Mouse (Mus musculus): Measurements from ENCODE around the gene Snph.
"Not testable (repeated sequence)": the region's sequence is repeated elsewhere in the genome, so short reads cannot be mapped to it uniquely, and the experiment has no call there.

Snph gene

DNA sequence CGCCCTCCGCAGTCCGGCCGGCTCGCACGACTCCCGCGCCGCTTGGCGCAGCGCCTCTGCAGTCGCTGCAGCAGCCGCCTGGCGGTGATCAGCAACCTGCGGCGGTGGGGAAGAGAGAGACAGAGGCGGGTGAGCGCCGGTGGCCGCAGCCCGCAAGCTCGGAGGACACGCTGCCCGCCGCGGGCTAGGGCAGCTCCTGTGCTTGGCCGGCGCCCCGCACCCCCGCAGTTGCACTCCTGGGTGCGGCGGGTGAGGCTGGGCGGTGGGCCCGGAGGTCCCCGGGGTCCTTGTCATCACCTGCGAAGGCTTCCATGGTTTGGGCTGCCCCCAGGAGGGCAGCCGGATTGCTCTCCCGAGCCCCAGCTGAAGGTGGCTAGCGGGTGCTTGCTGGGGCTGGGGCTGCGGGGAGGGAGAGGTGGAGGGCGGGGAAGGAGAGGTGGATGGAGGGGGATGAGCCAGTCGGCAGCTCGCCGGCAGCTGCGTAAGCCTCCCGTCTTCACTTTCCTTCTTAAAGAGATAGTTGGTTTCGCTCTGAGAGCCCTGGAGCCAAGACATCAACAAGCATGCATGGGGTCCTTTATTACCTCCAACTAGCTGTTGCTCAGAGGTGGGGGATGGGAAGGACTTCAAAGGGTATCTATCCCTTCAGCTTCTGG, at the start of gene Snph:
Gene Snph (minus strand): TSS at position 435 of the 656 bp plus-strand sequence.
- ATAC-seq (ENCODE audit: insufficient number of reproducible peaks, low FRiP score, low TSS enrichment), result peak; percentile 71

DNA sequence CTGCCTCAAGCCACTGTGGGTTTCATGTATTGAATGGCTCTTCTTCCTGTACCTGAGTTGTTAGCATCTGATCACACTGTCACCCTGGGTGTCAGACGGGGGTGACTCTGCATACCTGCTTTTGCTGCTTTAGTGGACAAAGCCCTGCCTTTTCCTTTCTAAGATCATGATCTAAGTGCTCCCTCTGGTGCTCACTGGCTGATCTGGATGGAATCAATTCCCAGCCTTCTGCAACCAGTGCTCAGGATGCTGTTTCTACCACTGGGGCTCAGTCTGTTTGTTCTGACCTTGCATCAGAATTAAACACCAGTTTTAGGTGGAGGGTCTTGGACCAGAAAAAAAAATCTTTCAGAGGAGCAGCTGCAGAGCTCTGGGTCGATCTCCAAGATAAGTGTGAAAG, 43.8 kb upstream of the Snph start:
- ATAC-seq (ENCODE audit: insufficient number of reproducible peaks, low FRiP score, low TSS enrichment), result no peak

DNA sequence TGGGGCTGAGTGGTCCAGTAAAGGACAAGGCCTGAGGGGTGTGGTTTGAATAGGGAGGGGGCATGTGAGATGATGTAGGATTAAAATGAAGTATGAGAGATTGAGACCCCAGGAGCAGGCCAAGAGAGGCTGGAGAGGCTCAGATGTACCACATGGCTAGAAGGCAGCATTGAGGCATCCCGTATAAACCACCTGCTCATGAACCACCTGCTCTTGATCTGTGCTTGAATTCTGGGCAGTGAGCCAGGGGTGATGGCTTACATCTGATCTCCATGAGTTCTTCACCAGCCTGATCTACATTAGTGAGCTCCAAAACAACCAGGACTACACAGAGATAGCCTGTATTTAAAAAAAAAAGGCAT, 38.6 kb upstream of the Snph start:
- no peak for ATAC-seq (ENCODE audit: insufficient number of reproducible peaks, low FRiP score, low TSS enrichment)

DNA sequence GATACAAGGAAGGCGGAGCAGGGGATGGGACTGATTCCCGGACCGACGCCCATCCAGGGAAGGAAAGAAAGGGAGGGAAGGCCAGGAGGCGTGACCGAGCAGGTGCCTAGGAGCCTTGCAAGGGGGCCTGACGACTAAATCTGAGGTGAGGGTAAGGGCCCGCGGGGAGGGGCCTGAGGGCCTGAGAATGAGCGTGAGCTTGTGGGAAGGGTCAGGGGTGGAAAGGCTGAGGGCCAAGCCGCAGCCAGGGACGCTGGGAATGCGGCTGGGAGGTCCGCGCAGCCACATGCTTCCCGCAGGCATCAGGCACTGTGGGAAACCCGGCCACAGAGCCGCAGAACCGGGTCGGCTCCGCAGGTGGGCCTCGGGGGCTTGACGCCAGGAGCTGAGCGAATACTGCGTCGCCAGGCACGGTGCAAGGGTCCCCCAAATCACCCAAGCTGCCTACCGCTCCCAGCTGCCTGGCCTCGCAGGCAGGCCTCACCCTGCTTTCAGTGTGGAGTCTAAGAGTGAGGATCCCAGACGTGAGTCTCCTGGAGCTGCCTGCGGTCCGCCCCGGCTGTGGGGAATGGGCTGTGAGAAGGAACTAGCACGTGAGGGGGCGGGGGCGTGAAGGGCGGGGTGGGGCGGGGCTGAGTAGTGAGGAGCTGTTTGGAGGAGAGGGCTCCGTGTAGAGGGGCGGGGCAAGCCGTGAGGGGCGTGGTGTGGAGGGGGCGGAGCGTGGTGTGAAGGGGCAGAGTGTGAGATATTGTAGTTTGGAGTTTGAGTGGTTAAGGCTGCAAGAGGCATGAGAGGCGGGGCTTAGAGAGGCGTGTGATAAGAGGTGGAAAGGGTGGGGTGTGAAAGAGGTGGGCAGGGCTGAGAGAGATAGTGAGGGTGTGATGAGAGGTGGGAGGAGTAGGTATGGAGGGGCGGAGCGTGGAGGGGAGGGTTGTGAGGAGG, 37.9 kb upstream of the Snph start:
- ATAC-seq (ENCODE audit: insufficient number of reproducible peaks, low FRiP score, low TSS enrichment), result 0 out of 2 replicates have a peak, but pooled peaks have one; percentile 26

DNA sequence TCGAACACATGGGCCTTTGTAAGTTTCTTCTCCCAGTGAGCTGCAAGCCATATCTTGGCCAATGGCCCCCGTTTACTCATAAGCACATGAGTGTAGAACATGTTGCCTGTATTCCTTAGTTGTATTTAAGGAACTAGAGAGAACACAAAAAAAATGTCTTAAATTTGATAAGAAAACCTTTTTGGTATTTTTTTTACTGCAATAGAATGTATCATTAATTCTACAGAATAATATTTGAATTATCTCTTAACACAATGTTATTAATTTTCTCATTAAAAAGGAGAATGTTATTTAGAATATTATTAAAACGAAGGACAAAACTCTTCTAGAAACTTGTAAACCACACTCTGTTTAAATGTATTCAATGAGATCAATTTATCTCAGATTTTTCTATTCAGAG, 36.0 kb upstream of the Snph start, which contains the start of gene Rad21l:
Gene Rad21l (minus strand): TSS at position 101 of the 400 bp plus-strand sequence.
- no peak for ATAC-seq (ENCODE audit: insufficient number of reproducible peaks, low FRiP score, low TSS enrichment)

DNA sequence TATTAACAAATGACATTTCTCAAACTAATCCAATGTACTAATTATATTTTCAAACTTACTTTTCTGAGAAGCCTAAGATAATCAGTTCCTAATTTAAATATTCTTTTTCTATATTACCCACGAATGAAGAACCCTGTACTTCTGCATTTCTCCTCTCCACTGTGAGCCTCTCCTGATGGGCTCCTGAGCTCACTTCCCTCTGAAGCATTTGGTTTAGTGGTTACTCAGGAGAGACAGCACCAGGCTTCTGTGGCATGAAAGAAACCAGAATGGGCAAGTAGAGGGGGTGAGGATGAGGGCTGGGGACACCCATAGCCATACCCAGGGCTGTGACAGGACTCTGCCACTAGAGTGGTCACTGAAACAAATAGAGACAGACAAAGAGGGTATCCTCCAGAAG, 19.7 kb upstream of the Snph start:
- ATAC-seq (ENCODE audit: insufficient number of reproducible peaks, low FRiP score, low TSS enrichment), result no peak

DNA sequence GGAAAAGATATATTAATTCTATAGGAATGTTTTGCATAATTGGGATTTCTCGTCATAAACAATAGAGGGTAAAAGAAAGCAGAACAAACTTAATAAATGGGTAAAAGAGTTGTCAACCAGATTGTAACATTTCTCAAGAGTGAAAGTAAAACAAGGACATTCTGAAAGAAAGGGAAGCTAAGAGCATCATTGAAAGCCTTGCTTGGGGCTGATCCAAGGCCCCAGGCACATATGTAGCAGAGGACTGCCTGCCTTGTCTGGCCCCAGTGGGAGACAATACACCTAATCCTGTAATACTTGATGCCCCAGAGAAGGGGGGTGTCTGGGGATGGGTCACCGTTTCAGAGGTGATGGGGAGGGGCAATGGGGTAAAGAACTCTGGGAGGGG, 3.6 kb upstream of the Snph start:
- no peak for ATAC-seq (ENCODE audit: insufficient number of reproducible peaks, low FRiP score, low TSS enrichment)

DNA sequence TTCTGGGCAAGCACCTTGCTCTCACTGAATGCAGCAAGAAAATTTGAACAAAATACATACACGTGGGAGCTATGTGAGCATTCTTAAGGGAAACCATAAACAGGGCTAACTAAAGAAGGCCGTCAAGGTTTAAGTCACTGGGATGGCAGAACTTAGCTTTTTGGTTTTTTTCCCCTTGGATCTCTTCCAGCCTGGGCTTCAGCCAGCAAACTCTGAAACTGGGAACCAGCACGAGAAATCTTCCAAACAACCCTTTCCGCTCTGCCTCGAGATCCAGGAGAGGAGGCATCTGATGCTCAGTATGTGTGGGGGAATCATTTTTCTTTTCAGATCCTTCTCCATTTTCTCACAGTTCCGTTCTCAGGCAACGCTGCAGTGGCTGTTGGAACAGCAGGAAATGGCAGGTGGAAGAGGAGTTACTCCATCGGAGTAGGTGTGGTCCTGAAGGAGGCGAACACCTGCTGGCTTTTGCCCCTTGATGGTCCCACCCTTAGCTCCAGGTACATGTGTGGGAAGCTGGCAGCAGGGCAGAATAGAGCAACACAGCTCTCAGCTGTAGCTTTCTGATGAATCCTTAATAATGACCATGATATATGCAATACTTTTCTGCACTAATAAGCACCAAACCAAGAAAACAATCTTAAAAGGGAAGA, 3.1 kb upstream of the Snph start:
- ATAC-seq (ENCODE audit: insufficient number of reproducible peaks, low FRiP score, low TSS enrichment), result no peak

DNA sequence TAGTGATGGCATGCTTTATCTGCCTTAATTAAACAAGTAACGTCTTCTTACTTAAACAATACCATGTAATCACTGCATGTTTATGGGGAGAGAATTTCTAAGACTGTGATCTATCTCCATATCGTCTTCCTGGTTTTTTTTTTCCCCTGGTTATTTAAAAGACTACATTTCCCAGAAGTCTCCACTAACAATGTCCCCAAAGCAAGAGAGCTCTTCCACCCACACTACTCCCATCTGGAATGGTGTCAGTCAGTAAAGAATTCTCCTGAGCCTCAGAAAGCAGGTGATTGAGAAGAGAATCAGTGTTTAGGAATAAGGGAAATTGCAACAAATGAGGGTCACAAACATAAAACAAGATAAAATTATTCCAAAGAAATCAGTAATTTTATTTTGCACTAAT, 2.5 kb upstream of the Snph start:
- ATAC-seq (ENCODE audit: insufficient number of reproducible peaks, low FRiP score, low TSS enrichment), result no peak

DNA sequence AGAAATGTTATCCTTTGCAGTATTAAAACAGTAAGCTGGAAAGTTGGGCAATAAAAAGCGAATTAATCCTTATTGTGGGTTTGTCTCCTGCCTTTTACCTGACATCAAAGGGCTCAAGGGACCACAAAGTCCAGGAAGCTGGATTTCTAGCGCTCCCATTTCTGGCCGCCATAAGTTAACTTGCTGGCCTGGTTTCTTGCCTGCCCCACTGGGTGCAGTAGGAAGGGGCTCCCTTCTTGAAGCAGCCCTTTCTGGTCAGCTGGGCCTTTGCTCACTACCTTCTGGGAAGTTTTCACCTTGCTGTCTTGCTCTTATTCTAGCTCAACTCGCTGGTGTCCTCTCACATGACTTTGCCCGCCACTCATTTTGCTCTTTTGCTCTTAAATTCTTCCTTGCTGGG, 589 bp upstream of the Snph start:
- no peak for ATAC-seq (ENCODE audit: insufficient number of reproducible peaks, low FRiP score, low TSS enrichment)

DNA sequence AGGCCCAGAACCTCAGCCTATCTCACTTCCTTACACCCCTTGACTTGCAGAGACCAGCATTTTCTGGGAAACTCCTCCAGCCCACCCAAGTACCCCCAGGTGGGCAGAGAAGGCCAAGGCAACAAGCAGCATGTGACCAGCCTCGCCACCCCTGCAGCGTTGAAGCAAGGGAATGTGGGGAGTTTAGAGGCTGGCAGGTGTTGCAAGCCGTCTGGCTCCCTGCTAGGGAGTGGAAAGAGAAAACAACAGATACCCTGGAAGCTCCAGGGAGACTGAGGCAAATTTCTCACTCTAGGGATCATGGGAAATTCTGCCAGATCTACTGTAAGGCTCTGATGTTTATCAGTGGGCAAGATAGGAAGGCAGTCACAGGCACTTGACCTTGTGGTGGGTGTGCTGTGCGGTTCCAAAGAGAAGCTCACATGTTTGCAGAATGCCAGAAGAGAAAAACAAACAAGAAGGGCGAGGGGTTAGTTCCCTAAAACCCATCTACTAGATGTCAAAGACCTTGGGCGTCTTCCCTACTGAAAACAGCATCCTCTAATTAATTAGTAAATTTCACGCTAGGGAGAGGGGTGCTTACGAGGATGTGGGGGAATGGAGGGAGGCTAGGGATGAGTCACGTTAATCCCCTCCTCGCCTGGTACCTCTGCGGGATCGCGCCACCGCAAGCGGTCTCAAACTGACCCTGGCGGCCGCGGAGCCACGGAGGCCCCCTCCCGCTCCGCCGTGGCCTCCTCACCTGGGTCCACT, 811 bp downstream of the Snph start:
- ATAC-seq (ENCODE audit: insufficient number of reproducible peaks, low FRiP score, low TSS enrichment), result peak; percentile 13; the same call in 1 of the 2 replicates

DNA sequence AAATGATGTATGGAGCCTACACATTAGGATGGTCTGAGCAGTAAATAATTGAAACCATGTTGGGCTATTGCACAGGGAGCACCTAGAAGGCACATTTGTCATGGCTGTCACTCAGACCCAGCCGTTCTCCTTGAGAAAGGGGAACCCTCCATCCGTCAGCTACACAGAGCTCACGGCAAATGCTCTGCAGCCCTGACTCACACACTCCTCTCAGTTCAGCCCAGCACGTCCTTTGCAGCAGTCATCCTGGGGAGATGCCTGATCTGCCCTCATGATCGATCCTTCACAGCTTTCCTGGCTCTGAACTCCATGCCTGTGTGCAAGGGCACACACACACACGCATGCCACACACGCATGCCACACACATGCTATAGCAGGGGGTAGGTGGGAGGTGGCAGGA, 3.1 kb downstream of the Snph start:
- ATAC-seq (ENCODE audit: insufficient number of reproducible peaks, low FRiP score, low TSS enrichment), result no peak

DNA sequence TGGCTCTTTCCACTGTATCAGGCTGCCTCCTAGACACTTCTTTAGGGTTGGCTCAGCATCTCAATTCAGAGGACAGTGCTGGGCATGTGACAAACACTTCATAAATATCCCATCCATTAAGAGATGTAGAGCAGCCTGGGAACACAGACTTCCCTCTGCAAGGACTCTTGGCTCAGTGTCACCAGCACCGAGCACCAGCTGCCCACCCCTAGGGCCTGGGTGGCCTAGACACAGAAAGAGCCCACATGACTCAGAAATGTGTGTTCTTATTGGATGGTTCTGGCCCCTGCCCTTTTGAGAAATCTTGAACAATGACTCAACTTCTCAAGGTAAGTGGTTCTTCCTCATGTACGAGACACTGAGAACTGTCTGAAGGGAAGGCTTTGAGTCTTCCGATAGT, 4.4 kb downstream of the Snph start:
- no peak for ATAC-seq (ENCODE audit: insufficient number of reproducible peaks, low FRiP score, low TSS enrichment)

DNA sequence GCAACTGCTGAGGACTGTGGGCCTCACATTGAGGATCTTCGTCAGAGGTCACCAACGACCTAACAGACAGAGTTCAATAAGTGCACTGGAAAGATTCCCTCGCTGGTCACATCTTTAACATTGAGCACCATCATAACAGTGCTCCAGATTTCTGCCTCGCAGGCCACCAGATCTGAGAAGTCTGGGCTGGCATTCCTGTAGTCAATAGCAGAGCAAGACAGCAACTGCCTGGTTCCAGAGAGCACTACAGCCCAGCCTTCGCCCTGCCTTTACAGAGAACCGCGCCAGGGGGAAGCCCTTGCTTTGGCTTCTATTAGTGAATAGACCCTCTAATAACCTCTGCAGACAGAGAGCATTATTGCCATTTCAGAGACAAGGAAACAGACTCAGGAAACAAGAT, 6.1 kb downstream of the Snph start:
- no peak for ATAC-seq (ENCODE audit: insufficient number of reproducible peaks, low FRiP score, low TSS enrichment)

DNA sequence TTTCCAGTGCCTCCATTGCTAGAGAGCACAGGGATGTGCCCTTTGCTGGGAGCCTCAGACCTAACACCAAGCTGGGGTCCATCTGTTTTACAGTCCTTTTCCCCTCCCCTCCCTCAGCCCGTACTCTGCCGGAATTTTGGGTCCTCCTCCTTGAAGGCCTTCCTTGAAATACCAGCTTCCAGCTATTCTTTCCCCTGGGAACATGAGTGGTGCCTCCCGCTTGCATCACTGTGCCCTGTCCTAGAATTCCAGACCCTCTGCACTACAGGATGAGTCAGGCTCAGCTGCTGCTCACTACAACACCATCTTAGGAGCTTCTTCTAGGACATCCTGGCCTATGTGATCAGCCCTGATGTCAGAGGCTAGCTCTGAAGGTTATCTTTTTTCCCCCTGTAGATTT, 8.6 kb downstream of the Snph start:
- no peak for ATAC-seq (ENCODE audit: insufficient number of reproducible peaks, low FRiP score, low TSS enrichment)

DNA sequence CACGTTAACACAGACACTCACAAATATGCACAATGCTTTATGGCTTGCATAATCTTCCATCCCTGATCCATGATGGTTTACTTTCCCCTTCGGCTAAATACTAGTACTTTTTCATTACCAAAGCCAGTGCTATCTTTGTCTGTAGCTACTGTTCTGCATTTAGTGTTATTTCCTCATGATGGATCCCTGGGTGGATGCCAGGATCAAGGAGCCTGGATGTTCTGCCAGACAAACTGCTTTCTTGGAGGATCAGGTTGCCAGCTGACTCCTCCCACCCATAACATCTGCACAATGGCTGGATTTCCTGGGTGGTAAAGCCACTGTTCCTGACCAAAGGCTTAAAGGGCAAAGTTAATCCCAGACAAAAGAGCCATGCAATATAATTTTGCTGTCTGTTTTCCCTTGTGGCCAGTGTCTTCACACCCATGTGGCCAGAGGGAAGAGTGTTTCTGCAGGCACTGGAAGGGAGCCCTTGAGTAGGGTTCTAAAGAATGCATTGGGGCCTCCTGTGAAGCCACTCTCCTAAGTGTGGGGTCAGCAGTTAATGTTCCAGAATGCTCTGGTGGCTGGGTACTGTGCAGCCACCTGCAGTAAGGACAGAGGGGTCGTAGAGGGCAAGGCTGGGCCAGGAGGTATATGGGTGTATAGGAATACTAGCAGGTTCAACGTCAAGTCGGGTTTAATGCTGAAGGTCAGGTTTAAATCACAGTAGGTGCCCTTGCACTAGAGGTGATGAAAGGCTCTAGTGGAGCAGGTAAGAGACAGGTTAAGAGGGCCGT, 15.7 kb downstream of the Snph start:
- no peak for ATAC-seq (ENCODE audit: insufficient number of reproducible peaks, low FRiP score, low TSS enrichment)

DNA sequence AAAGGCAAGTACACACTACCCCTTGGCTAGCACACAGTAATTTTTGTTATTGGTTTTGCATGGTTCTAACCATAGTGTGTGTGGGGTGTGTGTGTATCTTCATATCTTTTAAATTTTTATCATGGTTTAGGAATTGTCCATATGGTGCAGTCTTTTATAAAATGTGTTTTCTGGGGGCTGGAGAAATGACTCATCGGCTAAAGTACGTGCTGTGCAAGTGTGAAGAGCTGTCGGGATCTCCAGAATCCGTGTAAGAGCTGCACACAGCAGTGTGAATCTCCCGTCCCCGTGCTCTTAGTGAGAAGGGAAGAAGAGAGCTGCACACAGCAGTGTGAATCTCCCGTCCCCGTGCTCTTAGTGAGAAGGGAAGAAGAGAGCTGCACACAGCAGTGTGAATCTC, 16.6 kb downstream of the Snph start:
- ATAC-seq (ENCODE audit: insufficient number of reproducible peaks, low FRiP score, low TSS enrichment), result not testable (repeated sequence)

DNA sequence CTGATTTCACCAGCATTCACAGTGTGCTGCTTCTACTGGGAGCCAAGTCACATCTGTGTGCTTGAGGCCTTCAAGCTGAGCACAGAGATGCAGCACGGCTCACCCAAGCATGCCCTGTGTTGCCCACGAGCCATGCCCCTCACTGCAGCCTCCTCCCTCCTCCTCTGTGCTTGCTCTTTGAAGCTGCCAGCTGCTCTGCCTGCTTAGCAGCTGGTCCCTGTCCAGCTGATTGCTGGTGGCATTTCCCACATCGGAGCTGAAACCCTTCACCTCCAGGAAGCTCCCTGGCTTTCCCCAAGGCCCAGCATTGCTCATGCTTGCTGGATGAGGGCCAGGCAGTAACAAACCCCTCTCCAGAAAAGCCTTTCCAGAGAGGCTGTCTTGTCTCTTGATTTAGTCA, 22.4 kb downstream of the Snph start:
- ATAC-seq (ENCODE audit: insufficient number of reproducible peaks, low FRiP score, low TSS enrichment), result no peak

DNA sequence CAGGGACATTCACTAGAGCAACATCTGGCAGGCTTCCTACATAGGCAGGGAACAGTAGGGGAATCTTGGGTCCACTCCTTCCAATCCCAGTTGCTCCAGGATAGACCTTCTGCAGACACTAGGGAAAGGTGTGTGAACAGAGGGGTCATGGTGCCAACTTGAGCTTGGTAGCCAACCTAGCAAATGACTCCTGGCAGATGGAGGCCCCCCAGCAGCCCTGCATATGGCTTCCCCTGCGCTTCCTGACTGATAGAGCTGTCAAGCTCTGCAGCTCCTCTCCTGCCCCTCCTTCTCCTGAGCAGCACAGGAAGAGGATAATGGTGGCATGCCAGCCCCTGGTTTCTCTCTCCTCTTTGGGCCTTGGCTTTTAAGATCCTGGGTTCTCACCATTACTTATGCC, 24.0 kb downstream of the Snph start:
- peak; percentile 85 for ATAC-seq (ENCODE audit: insufficient number of reproducible peaks, low FRiP score, low TSS enrichment)
